Mouse (Mus musculus): ENCODE measurements around the gene Krtap29-1.

Gene Krtap29-1

DNA sequence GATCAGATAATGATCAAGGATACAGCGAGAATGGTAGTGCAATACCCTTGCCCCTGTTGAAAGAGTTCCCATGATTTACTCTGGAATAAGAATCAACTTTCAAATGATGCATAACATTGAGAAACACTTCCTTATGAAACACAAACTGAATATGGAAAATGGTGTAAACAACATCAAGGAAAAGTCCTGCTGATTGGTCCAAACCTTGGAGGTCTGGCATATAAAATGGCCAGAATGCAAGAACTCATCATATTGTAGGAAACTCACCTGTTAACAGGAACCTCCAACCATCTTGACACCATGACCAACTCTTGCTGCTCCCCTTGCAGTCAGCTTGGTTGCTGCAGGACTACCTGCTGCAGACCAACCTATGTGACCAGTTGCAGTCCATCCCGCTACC is 30.7 kb downstream of the Krtap29-1 start, which contains the start of gene Krtap9-5:
Krtap9-5 (plus strand) TSS at position 301 of the 400 bp plus-strand sequence.
- no peak for DNase-seq (ENCODE audit: low spot score in 2 of 2)

DNA sequence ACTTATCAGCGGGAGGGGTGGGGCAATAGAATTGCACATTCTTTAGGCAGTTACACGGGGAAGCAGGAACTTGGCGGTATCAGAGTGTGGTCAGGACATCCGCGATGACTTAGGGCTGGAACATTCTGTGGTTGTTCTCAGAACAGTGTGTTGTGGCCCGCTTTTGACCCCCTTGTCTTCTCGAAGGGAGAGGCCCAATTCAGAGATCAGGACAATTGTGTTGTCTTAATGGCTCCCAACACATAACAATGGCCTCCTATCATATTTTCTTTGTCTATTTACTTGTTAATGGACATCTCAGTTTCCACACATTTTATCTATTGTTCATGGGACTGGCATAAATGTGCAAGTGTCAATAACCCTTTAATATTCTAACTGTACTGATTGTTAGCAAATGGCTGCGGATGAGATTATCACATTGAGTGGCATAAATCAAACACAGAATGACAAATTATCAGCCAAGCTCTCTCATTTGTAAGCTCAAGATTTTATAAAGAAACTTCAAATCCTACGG is 41.0 kb downstream of the Krtap29-1 start:
- DNase-seq (ENCODE audit: low spot score in 2 of 2), result no peak

GRCm38 (mm10) chr11:99935991-99936390 is 42.9 kb downstream of the Krtap29-1 start, which contains the start of gene Krtap31-2:
Gene Krtap31-2, plus strand, starts transcription at chr11:99936291.
- DNase-seq (ENCODE audit: low spot score in 2 of 2), result no peak

All from thymus, postnatal 10 days (tissue).